Mouse (Mus musculus): ENCODE results near the gene Ss18l1.

DNA sequence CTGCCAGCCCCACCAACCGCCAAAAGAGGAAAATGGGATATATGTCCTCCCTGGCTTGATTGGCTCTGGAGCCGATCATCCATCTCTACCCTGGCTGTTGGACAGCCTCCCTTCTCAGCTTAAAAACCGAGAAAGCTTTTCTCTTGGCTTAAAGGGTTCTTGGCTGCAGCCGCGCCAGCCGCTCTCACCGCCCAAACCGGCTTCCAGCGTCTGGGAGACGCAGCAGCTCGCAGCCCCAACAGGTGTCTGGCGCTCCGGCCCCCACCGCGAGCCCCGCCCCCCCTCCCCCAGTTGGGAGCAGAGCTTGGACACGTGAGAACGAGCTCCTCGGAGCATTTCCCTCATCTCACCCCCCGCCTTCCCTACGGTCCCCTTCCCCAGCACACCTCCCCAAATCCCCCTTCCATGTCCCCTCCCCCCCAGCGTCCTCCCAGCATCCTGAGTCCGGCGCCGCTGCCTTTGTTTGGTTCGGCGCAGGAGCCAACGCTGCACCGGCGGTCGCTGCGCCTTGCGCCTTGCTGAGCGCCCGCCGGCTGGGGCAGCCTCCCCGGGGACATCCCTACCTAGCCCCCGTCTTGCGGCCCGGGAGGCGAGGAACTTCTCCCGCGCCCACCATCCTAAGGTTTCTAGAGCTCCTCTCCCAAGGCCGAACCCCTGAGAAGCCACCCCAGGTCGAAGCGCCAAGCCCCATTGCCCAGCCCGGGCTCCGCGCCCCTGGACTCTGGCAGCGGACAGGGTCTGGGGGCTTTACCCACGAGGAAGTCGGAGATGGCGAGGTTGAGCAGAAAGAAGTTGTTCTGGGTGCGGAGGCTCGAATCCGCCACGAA, 61.1 kb downstream of the Ss18l1 start:
- no peak for TF ChIP-seq CTCF (IDR thresholded peaks at IDR 0.05 in 2 of 3, conservative IDR thresholded peaks at IDR 0.05 in 1 of 3; ENCODE audit: control insufficient read depth in 1 of 3, insufficient read depth in 1 of 3, low read depth in 2 of 3, low read length in 3 of 3, poor library complexity in 1 of 3, severe bottlenecking in 1 of 3)
- no peak for TF ChIP-seq GATA1 (IDR thresholded peaks at IDR 0.05; ENCODE audit: low read depth, low read length)
- no peak for TF ChIP-seq MAZ (IDR thresholded peaks at IDR 0.05; ENCODE audit: low read depth, low read length)
- TF ChIP-seq POLR2A (IDR thresholded peaks at IDR 0.05; ENCODE audit: control insufficient read depth in 1 of 2, insufficient read depth in 1 of 2, low read depth in 1 of 2, low read length in 2 of 2, poor library complexity in 1 of 2): no peak
- no peak for TF ChIP-seq SMC3 (IDR thresholded peaks at IDR 0.05; ENCODE audit: low read depth, low read length)
- TF ChIP-seq GABPA (IDR thresholded peaks at IDR 0.05; ENCODE audit: low read depth, low read length): no peak
- no peak for TF ChIP-seq RCOR1 (IDR thresholded peaks at IDR 0.05; ENCODE audit: low read depth, low read length)
- no peak for TF ChIP-seq JUND (IDR thresholded peaks at IDR 0.05; ENCODE audit: low read depth, low read length)
- no peak for TF ChIP-seq CHD1 (IDR thresholded peaks at IDR 0.05; ENCODE audit: low read depth, low read length)
- no peak for TF ChIP-seq BHLHE40 (IDR thresholded peaks at IDR 0.05; ENCODE audit: borderline replicate concordance, low read depth, low read length)
- TF ChIP-seq USF1 (IDR thresholded peaks at IDR 0.05; ENCODE audit: low read depth, low read length): no peak
- no peak for TF ChIP-seq ZNF384 (IDR thresholded peaks at IDR 0.05; ENCODE audit: low read depth, low read length)
- no peak for TF ChIP-seq TBP (IDR thresholded peaks at IDR 0.05; ENCODE audit: low read depth, low read length)

Measured in MEL (cell line).